Mouse (Mus musculus): ENCODE data around the gene Spns3. TPM values are rescaled to one million over a fixed set of nuclear protein-coding genes. Genes with fewer than 3 reads are reported as not detected.

The Spns3 gene
- polyA plus RNA-seq, 1 experiment from 2014 or later: 0.07 TPM

GRCm38 (mm10) chr11:72455694-72456093 lies 94.6 kb downstream of the Spns3 start:
- H3K27ac ChIP-seq (replicated peaks; ENCODE audit: low read depth, low read length): no peak overlapping the region
- DNase-seq (ENCODE audit: low spot score) (no peak), ATAC-seq (ENCODE audit: insufficient number of reproducible peaks, low FRiP score, low TSS enrichment, low read depth) (no peak)
- H3K27me3 ChIP-seq (ENCODE audit: control insufficient read depth, insufficient read depth, low read length): no peaks in the 10 kb centered on the region
- WGBS: 75% methylated on average over 5 of the region's 5 CpGs
- H3K4me3 ChIP-seq (ENCODE audit: low read depth, low read length): no peak overlapping the region
- H3K36me3 ChIP-seq (ENCODE audit: control insufficient read depth, insufficient read depth, low read length): peaks cover 3% of the 10 kb centered on the region
- no peaks in the 10 kb centered on the region for H3K4me1 ChIP-seq (ENCODE audit: control insufficient read depth, insufficient read depth, low read length)
- no peak overlapping the region for H3K4me2 ChIP-seq (ENCODE audit: low read depth, severe bottlenecking)
- no peaks in the 10 kb centered on the region for H3K9me3 ChIP-seq (ENCODE audit: control insufficient read depth, low read length)
- H3K9ac ChIP-seq (ENCODE audit: low read length): no peak overlapping the region

DNA sequence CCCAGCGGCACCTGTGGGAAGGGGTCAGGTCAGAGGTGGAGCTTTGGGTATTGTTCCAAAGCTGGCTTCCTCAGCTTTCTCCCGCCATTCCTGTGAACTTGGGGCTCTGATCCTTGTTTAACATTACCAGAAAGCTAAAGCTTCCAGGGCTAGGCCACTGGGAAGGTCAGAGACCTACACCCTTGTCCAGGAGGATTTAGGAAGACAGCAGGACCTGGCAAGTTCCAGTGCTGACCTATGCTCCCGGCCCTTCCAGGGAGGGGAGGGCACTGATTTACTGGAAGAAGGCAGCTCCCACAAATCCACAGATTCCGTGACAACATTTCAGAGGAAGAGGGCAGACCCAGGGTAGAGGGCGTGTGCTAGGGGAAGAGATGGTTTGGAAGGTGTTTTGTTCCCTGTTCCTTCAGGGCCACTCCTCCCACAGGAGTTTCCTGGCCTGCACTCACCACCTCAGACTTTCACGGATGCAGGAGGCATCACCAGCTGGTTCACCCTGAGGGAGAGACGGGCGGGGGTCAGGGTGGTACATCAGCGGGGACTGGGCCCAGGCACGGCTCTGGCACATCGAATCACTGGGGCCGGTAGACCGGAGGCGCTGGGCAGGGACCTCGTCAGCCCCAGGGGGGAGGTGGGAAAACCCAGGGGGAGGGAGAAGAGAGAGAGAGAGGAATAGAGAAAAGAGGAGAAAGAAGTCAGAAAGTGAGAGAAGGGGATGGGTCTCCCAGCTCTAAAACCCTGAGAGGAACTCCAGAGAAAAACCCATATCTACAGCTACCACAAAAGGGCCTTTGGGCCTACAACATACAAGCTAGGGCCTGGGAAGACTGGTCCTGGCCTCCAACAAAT lies 97.0 kb downstream of the Spns3 start:
- Histone ChIP-seq H3K27ac (replicated peaks; ENCODE audit: low read depth, low read length) (no peak overlapping the region), H3K36me3 (ENCODE audit: control insufficient read depth, insufficient read depth, low read length) (peaks cover 20% of the 10 kb centered on the region)
- no peak for ATAC-seq (ENCODE audit: insufficient number of reproducible peaks, low FRiP score, low TSS enrichment, low read depth)

DNA sequence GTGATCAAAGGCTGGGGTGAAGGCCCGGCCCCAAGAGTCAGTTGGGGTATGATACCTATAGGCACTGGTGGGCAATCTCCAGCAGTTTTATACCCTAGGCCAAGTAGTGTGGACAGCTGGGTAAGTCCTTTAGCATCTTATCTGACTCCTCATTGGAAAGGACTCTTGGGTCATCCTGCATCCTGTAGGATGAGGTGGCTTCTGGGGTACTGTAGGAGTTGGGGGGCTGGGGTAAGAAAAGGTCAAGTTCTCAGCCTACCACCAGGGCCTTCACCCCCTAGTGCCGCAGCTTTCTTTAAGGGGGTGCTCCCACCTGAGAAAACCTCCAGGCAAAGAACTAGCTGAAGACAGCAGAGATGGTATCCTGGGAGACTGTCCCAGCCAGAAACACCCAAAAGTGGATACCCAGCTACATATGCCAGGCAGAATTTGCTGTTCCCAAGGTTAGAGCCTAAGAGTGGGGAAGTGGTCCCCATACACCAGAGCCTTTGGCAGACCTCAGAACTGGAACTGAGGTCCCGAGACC lies 98.1 kb downstream of the Spns3 start:
- Histone ChIP-seq H3K9ac (ENCODE audit: low read length) (no peak overlapping the region), H3K27me3 (ENCODE audit: control insufficient read depth, insufficient read depth, low read length) (no peaks in the 10 kb centered on the region), H3K9me3 (ENCODE audit: control insufficient read depth, low read length) (no peaks in the 10 kb centered on the region), H3K4me1 (ENCODE audit: control insufficient read depth, insufficient read depth, low read length) (no peaks in the 10 kb centered on the region), H3K4me3 (ENCODE audit: low read depth, low read length) (no peak overlapping the region), H3K4me2 (ENCODE audit: low read depth, severe bottlenecking) (no peak overlapping the region), H3K36me3 (ENCODE audit: control insufficient read depth, insufficient read depth, low read length) (peaks cover 30% of the 10 kb centered on the region), H3K27ac (replicated peaks; ENCODE audit: low read depth, low read length) (no peak overlapping the region)
- DNase-seq (ENCODE audit: low spot score): no peak
- no peak for ATAC-seq (ENCODE audit: insufficient number of reproducible peaks, low FRiP score, low TSS enrichment, low read depth)
- WGBS: 85% methylated on average over 3 of the region's 3 CpGs

More for the DNA sequence above, 97.0 kb downstream of the Spns3 start:
- Histone ChIP-seq H3K4me3 (ENCODE audit: low read depth, low read length) (no peak overlapping the region), H3K9me3 (ENCODE audit: control insufficient read depth, low read length) (no peaks in the 10 kb centered on the region), H3K27me3 (ENCODE audit: control insufficient read depth, insufficient read depth, low read length) (no peaks in the 10 kb centered on the region), H3K9ac (ENCODE audit: low read length) (no peak overlapping the region), H3K4me1 (ENCODE audit: control insufficient read depth, insufficient read depth, low read length) (no peaks in the 10 kb centered on the region), H3K4me2 (ENCODE audit: low read depth, severe bottlenecking) (no peak overlapping the region)
- no peak for DNase-seq (ENCODE audit: low spot score)
- 55% methylated on average over 15 of the region's 15 CpGs for WGBS

DNA sequence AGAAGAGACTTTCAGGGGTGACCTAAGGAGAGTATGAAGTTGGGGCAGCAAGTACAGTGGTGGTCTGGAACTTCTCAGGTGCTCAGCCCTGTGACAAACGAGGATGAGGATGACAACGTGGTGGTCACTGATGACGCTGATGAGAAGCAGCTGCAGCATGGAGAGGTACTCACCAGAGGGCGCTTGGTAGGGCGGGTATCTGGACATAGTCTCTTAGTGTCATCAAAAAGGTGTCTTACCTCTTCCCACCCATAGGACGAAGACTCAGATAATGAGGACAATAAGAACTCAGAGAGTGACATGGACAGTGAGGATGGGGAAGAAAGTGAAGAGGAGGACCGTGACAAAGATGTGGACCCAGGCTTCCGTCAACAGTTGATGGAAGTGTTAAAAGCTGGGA lies 102.8 kb downstream of the Spns3 start:
- H3K9me3 ChIP-seq (ENCODE audit: control insufficient read depth, low read length): no peaks in the 10 kb centered on the region
- no peaks in the 10 kb centered on the region; the same call in 1 of the 2 replicates for H3K4me1 ChIP-seq (ENCODE audit: control insufficient read depth, insufficient read depth, low read length)
- H3K4me2 ChIP-seq (ENCODE audit: low read depth, severe bottlenecking): no peak overlapping the region
- no peak overlapping the region for H3K9ac ChIP-seq (ENCODE audit: low read length)
- 88% methylated on average over 8 of the region's 8 CpGs for WGBS
- H3K36me3 ChIP-seq (ENCODE audit: control insufficient read depth, insufficient read depth, low read length): peaks cover 60% of the 10 kb centered on the region
- no peaks in the 10 kb centered on the region for H3K27me3 ChIP-seq (ENCODE audit: control insufficient read depth, insufficient read depth, low read length)
- DNase-seq (ENCODE audit: low spot score) (no peak), ATAC-seq (ENCODE audit: insufficient number of reproducible peaks, low FRiP score, low TSS enrichment, low read depth) (no peak)
- H3K27ac ChIP-seq (replicated peaks; ENCODE audit: low read depth, low read length): no peak overlapping the region
- H3K4me3 ChIP-seq (ENCODE audit: low read depth, low read length): no peak overlapping the region

GRCm38 (mm10) chr11:72446311-72447105 lies 103.8 kb downstream of the Spns3 start:
- WGBS: 88% methylated on average over 6 of the region's 6 CpGs
- no peak overlapping the region for H3K4me3 ChIP-seq (ENCODE audit: low read depth, low read length)
- H3K36me3 ChIP-seq (ENCODE audit: control insufficient read depth, insufficient read depth, low read length): peaks cover 60% of the 10 kb centered on the region
- H3K4me1 ChIP-seq (ENCODE audit: control insufficient read depth, insufficient read depth, low read length): peaks cover 4% of the 10 kb centered on the region
- H3K27ac ChIP-seq (replicated peaks; ENCODE audit: low read depth, low read length): no peak overlapping the region
- no peak for ATAC-seq (ENCODE audit: insufficient number of reproducible peaks, low FRiP score, low TSS enrichment, low read depth)
- no peak overlapping the region for H3K9ac ChIP-seq (ENCODE audit: low read length)
- no peaks in the 10 kb centered on the region for H3K9me3 ChIP-seq (ENCODE audit: control insufficient read depth, low read length)
- H3K4me2 ChIP-seq (ENCODE audit: low read depth, severe bottlenecking): no peak overlapping the region
- peak; percentile 72 for DNase-seq (ENCODE audit: low spot score)
- no peaks in the 10 kb centered on the region for H3K27me3 ChIP-seq (ENCODE audit: control insufficient read depth, insufficient read depth, low read length)

Other genes with a start within 250 kb of the Spns3 start
- gene Xaf1, start 248.9 kb downstream of the Spns3 start, polyA plus RNA-seq (2014; fragmentation: Nextera tagmentation; extraction: Ambion mirVana): 1.9 and 2.5 TPM in 2 replicates
- gene Fbxo39, start 236.1 kb downstream of the Spns3 start, polyA plus RNA-seq (2014; fragmentation: Nextera tagmentation; extraction: Ambion mirVana): not detected in 2 replicates
- 4.8 and 6.3 TPM in 2 replicates for gene Tekt1, start 188.1 kb downstream of the Spns3 start, polyA plus RNA-seq (2014; fragmentation: Nextera tagmentation; extraction: Ambion mirVana)
- gene Smtnl2, start 138.8 kb downstream of the Spns3 start, polyA plus RNA-seq (2014; fragmentation: Nextera tagmentation; extraction: Ambion mirVana): 12.2 and 13.2 TPM in 2 replicates
- not detected in 2 replicates for gene Ggt6, start 115.0 kb downstream of the Spns3 start, polyA plus RNA-seq (2014; fragmentation: Nextera tagmentation; extraction: Ambion mirVana)
- 175 and 192 TPM in 2 replicates for gene Mybbp1a, start 109.2 kb downstream of the Spns3 start, polyA plus RNA-seq (2014; fragmentation: Nextera tagmentation; extraction: Ambion mirVana)
- 1.9 and 2.1 TPM in 2 replicates for gene Spns2, start 60.6 kb downstream of the Spns3 start, polyA plus RNA-seq (2014; fragmentation: Nextera tagmentation; extraction: Ambion mirVana)
- 94.7 and 96.3 TPM in 2 replicates for gene Ube2g1, start 56.8 kb upstream of the Spns3 start, polyA plus RNA-seq (2014; fragmentation: Nextera tagmentation; extraction: Ambion mirVana)
- 26.9 and 32.0 TPM in 2 replicates for gene Ankfy1, start 139.5 kb upstream of the Spns3 start, polyA plus RNA-seq (2014; fragmentation: Nextera tagmentation; extraction: Ambion mirVana)
- 3.7 and 5.1 TPM in 2 replicates for gene Cyb5d2, start 245.6 kb upstream of the Spns3 start, polyA plus RNA-seq (2014; fragmentation: Nextera tagmentation; extraction: Ambion mirVana)
- 7.2 and 7.7 TPM in 2 replicates for gene Zzef1, start 245.7 kb upstream of the Spns3 start, polyA plus RNA-seq (2014; fragmentation: Nextera tagmentation; extraction: Ambion mirVana)

Measured in limb, embryonic 11.5 days (tissue).